Mouse (Mus musculus): ENCODE measurements around the gene Hyal3. TPM values are rescaled to one million over a fixed set of nuclear protein-coding genes. Genes with fewer than 3 reads are reported as not detected.

The Hyal3 gene
- polyA plus RNA-seq, 1 experiment from 2014 or later: 1.5 TPM

- 71% methylated on average over 13 of the region's 13 CpGs for WGBS
- no peak overlapping the region for H3K4me3 ChIP-seq
- peaks cover 26% of the 10 kb centered on the region for H3K4me1 ChIP-seq
- peak overlapping the region; percentile 53; the same call in 1 of the 2 replicates for H3K27ac ChIP-seq
- no peaks in the 10 kb centered on the region for H3K9me3 ChIP-seq
- H3K4me2 ChIP-seq (replicated peaks): no peak overlapping the region
- ATAC-seq (ENCODE audit: low FRiP score, low read depth): no peak
- no peaks in the 10 kb centered on the region for H3K27me3 ChIP-seq (replicated peaks)
- H3K36me3 ChIP-seq: peaks cover 75% of the 10 kb centered on the region
- no peak overlapping the region for H3K9ac ChIP-seq
Observed at GRCm38 (mm10) chr9:107618778-107619545, 38.3 kb downstream of the Hyal3 start.

GRCm38 (mm10) chr9:107619546-107619879, 38.9 kb downstream of the Hyal3 start:
- Histone ChIP-seq H3K4me1 (peaks cover 29% of the 10 kb centered on the region), H3K9me3 (no peaks in the 10 kb centered on the region), H3K27ac (no peak overlapping the region), H3K27me3 (replicated peaks) (no peaks in the 10 kb centered on the region), H3K4me3 (no peak overlapping the region), H3K36me3 (peaks cover 75% of the 10 kb centered on the region), H3K4me2 (replicated peaks) (no peak overlapping the region), H3K9ac (0 out of 2 replicates have a peak overlapping the region, but pooled peaks have one; percentile 1)
- no peak for ATAC-seq (ENCODE audit: low FRiP score, low read depth)
- WGBS: 87% methylated on average over 13 of the region's 13 CpGs

GRCm38 (mm10) chr9:107620954-107621353, 40.3 kb downstream of the Hyal3 start:
- ATAC-seq (ENCODE audit: low FRiP score, low read depth): no peak
- no peak overlapping the region for H3K27ac ChIP-seq
- H3K36me3 ChIP-seq: peaks cover 70% of the 10 kb centered on the region
- no peaks in the 10 kb centered on the region for H3K9me3 ChIP-seq
- H3K27me3 ChIP-seq (replicated peaks): no peaks in the 10 kb centered on the region
- no peak overlapping the region for H3K9ac ChIP-seq
- H3K4me2 ChIP-seq (replicated peaks): no peak overlapping the region
- H3K4me1 ChIP-seq: peaks cover 29% of the 10 kb centered on the region
- H3K4me3 ChIP-seq: no peak overlapping the region

- Histone ChIP-seq H3K36me3 (peaks cover 45% of the 10 kb centered on the region), H3K9me3 (no peaks in the 10 kb centered on the region), H3K4me2 (replicated peaks) (no peak overlapping the region), H3K4me1 (peaks cover 55% of the 10 kb centered on the region), H3K9ac (0 out of 2 replicates have a peak overlapping the region, but pooled peaks have one; percentile 29), H3K4me3 (no peak overlapping the region), H3K27ac (no peak overlapping the region), H3K27me3 (replicated peaks) (no peaks in the 10 kb centered on the region)
- WGBS: 68% methylated on average over 5 of the region's 5 CpGs
- ATAC-seq (ENCODE audit: low FRiP score, low read depth): no peak
Observed at GRCm38 (mm10) chr9:107624539-107624938, 43.9 kb downstream of the Hyal3 start.

- Histone ChIP-seq H3K4me1 (peaks cover 55% of the 10 kb centered on the region), H3K9ac (peak overlapping the region; percentile 29; the same call in 1 of the 2 replicates), H3K27ac (no peak overlapping the region), H3K9me3 (no peaks in the 10 kb centered on the region), H3K4me2 (replicated peaks) (no peak overlapping the region), H3K4me3 (no peak overlapping the region), H3K36me3 (peaks cover 41% of the 10 kb centered on the region), H3K27me3 (replicated peaks) (no peaks in the 10 kb centered on the region)
- no peak for ATAC-seq (ENCODE audit: low FRiP score, low read depth)
- 77% methylated on average over 3 of the region's 3 CpGs for WGBS
Observed at GRCm38 (mm10) chr9:107624951-107625350, 44.3 kb downstream of the Hyal3 start.

GRCm38 (mm10) chr9:107625351-107626128, 44.9 kb downstream of the Hyal3 start:
- 89% methylated on average over 12 of the region's 12 CpGs for WGBS
- H3K4me1 ChIP-seq: peaks cover 61% of the 10 kb centered on the region
- no peak for ATAC-seq (ENCODE audit: low FRiP score, low read depth)
- H3K9me3 ChIP-seq: no peaks in the 10 kb centered on the region
- no peak overlapping the region for H3K4me3 ChIP-seq
- no peaks in the 10 kb centered on the region for H3K27me3 ChIP-seq (replicated peaks)
- peaks cover 36% of the 10 kb centered on the region for H3K36me3 ChIP-seq
- peak overlapping the region; percentile 96; the same call in 1 of the 2 replicates for H3K27ac ChIP-seq
- peak overlapping the region; percentile 29; the same call in 1 of the 2 replicates for H3K9ac ChIP-seq
- H3K4me2 ChIP-seq (replicated peaks): peak overlapping the region; percentile 99; the same call in 1 of the 2 replicates

- no peaks in the 10 kb centered on the region for H3K9me3 ChIP-seq
- H3K27ac ChIP-seq: peak overlapping the region; percentile 96
- peaks cover 69% of the 10 kb centered on the region for H3K4me1 ChIP-seq
- H3K4me2 ChIP-seq (replicated peaks): peak overlapping the region; percentile 99
- H3K4me3 ChIP-seq: peak overlapping the region; percentile 3; the same call in 1 of the 2 replicates
- no peaks in the 10 kb centered on the region for H3K27me3 ChIP-seq (replicated peaks)
- WGBS: 30% methylated on average over 13 of the region's 15 CpGs
- H3K36me3 ChIP-seq: peaks cover 36% of the 10 kb centered on the region
- H3K9ac ChIP-seq: peak overlapping the region; percentile 58
- peak; percentile 10 for ATAC-seq (ENCODE audit: low FRiP score, low read depth)
Observed at GRCm38 (mm10) chr9:107626158-107626843, 45.7 kb downstream of the Hyal3 start.

GRCm38 (mm10) chr9:107626844-107627277, 46.2 kb downstream of the Hyal3 start:
- Histone ChIP-seq H3K9me3 (no peaks in the 10 kb centered on the region), H3K36me3 (peaks cover 35% of the 10 kb centered on the region), H3K4me2 (replicated peaks) (peak overlapping the region; percentile 99), H3K27ac (peak overlapping the region; percentile 96), H3K4me1 (peaks cover 74% of the 10 kb centered on the region), H3K4me3 (peak overlapping the region; percentile 3; the same call in 1 of the 2 replicates), H3K9ac (peak overlapping the region; percentile 58), H3K27me3 (replicated peaks) (no peaks in the 10 kb centered on the region)
- ATAC-seq (ENCODE audit: low FRiP score, low read depth): peak; percentile 45
- 0% methylated on average over 2 of the region's 2 CpGs for WGBS

GRCm38 (mm10) chr9:107627387-107628255, 47.0 kb downstream of the Hyal3 start:
- Histone ChIP-seq H3K27ac (peak overlapping the region; percentile 96), H3K9me3 (no peaks in the 10 kb centered on the region), H3K36me3 (peaks cover 28% of the 10 kb centered on the region), H3K4me1 (peaks cover 82% of the 10 kb centered on the region), H3K27me3 (replicated peaks) (no peaks in the 10 kb centered on the region), H3K9ac (peak overlapping the region; percentile 58), H3K4me2 (replicated peaks) (peak overlapping the region; percentile 99), H3K4me3 (no peak overlapping the region)
- ATAC-seq (ENCODE audit: low FRiP score, low read depth): no peak
- WGBS: 25% methylated on average over 20 of the region's 20 CpGs

- Histone ChIP-seq H3K9ac (peak overlapping the region; percentile 58), H3K36me3 (peaks cover 20% of the 10 kb centered on the region), H3K27me3 (replicated peaks) (no peaks in the 10 kb centered on the region), H3K4me2 (replicated peaks) (peak overlapping the region; percentile 99), H3K27ac (peak overlapping the region; percentile 96), H3K4me3 (no peak overlapping the region), H3K4me1 (peaks cover 94% of the 10 kb centered on the region), H3K9me3 (no peaks in the 10 kb centered on the region)
- ATAC-seq (ENCODE audit: low FRiP score, low read depth): no peak
- 38% methylated on average over 14 of the region's 15 CpGs for WGBS
Observed at GRCm38 (mm10) chr9:107628721-107629410, 48.2 kb downstream of the Hyal3 start.

GRCm38 (mm10) chr9:107629411-107629730, 48.8 kb downstream of the Hyal3 start:
- no peaks in the 10 kb centered on the region for H3K27me3 ChIP-seq (replicated peaks)
- H3K9ac ChIP-seq: peak overlapping the region; percentile 58
- H3K9me3 ChIP-seq: no peaks in the 10 kb centered on the region
- no peak for ATAC-seq (ENCODE audit: low FRiP score, low read depth)
- H3K27ac ChIP-seq: peak overlapping the region; percentile 96
- H3K36me3 ChIP-seq: peaks cover 16% of the 10 kb centered on the region
- 28% methylated on average over 4 of the region's 4 CpGs for WGBS
- H3K4me2 ChIP-seq (replicated peaks): peak overlapping the region; percentile 99
- no peak overlapping the region for H3K4me3 ChIP-seq
- H3K4me1 ChIP-seq: peaks cover 98% of the 10 kb centered on the region

Measured in neural tube, embryonic 12.5 days (tissue).